Mouse (Mus musculus) spleen, postnatal 0 days (tissue): Measurements from ENCODE around the gene Tmem132a. TPM values are rescaled to one million over a fixed set of nuclear protein-coding genes. Genes with fewer than 3 reads are reported as not detected.

Experiments
- polyA plus RNA-seq: library from polyadenylated mRNA; unstranded; fragments of >200 nt; fragmentation: Nextera tagmentation; extraction: Ambion mirVana; gene quantifications from 2 replicates; pipeline ENCODE4 v1.2.1, GENCODE M21; 2015

Gene Tmem132a
- 6.8 and 8.2 TPM in 2 replicates for polyA plus RNA-seq

GRCm38 (mm10) chr19:10869886-10870527 is at the start of gene Tmem132a:
Gene Tmem132a (minus strand): TSS chr19:10869940.

GRCm38 (mm10) chr19:10895016-10895528 is 25.3 kb upstream of the Tmem132a start, which contains the start of gene Prpf19:
Gene Prpf19 (plus strand): TSS chr19:10895231.

DNA sequence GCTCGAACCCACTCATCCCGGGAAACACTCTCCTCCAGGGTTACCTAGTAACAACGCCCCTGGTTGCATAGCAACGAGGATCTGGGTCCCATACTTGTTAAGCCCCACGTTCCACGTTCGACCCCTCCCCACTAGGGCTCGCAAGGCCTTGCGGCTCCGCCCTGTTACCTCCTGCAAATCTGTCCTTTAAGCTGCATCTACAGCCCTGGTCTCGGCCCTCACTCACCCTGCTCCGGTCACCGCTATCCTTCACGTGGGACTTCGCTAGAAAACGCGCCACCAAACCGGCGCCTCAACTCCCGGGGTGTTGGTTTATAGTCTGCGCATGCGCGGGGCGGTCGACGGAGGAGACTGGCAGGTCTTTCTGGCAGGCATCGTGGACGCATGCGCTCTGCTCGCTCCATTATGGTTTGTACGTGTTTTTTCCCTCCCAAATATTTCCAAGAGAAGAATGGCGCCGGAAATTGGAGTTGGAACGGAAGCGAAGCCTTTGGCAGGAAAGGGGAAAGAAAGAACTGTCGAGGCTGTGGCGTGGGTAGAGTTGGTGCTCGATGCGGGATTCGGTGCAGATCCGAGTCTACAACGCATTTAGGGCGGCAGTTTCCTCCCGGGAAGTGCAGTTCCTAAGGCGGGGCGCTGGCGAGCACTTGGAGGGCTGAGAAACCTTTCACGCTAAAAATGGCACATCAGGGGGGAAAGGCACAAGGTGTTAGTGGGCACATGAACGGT is 11.8 kb upstream of the Tmem132a start, which contains the start of gene Tmem109:
TSS of gene Tmem109 (minus strand) at position 576 of the 729 bp plus-strand sequence.

DNA sequence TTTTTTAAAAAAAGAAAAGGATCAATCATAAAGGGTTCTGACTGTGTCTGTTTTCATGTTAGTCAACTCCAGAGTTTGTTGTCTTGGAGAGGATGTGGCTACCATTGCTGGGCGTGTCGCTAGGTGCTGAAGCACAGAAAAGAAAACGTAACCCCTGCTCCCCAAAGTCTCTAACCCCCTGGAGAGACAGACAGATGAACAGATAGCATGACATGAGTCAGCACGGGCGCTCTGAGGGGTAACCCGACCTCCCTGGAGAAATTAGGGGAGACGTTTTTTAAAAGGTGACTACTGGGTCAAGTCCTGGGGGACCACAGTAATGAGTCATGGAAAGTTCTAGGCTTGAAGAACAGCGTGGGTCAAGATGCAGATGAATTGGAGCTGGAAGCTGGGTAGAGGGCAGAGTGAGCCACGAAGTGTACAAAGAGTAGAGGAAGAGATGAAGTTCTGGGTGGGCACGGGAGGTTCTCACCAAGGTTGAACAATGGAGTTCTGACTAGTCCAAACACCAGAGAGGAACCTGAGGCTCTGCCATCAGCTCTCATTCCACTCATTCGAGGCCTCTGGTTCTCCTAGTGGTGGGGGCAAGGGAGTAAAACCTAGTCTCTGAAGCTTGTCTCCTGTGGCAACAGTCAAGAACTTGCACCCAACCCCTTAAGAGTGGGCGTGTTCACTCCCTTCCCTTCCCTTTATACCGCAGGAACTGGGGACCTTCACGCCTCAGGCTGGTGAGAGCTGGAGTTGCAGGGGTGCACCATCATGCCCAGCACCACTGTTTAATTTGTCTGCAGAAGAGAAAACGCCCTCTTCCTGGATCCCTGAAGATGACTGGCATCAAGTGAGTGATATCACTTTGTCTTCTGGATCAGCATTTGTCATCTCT is 30.5 kb downstream of the Tmem132a start, which contains the start of gene Slc15a3:
TSS of gene Slc15a3 (plus strand) at position 718 of the 883 bp plus-strand sequence.

GRCm38 (mm10) chr19:10829436-10830175 is 40.1 kb downstream of the Tmem132a start, which contains the start of gene Cd6:
Gene Cd6 (minus strand): TSS chr19:10830058.

Other genes with a start within 250 kb of the Tmem132a start
- gene Vwce, start 235.7 kb downstream of the Tmem132a start, polyA plus RNA-seq: 0.35 and 1.0 TPM in 2 replicates
- 0.45 and 1.4 TPM in 2 replicates for gene Pga5, start 191.9 kb downstream of the Tmem132a start, polyA plus RNA-seq
- 14.7 and 15.2 TPM in 2 replicates for gene Vps37c, start 181.2 kb downstream of the Tmem132a start, polyA plus RNA-seq
- gene Cd5, start 130.9 kb downstream of the Tmem132a start, polyA plus RNA-seq: 0.32 and 0.67 TPM in 2 replicates
- 0.29 and 0.40 TPM in 2 replicates for gene Cd6, start 39.9 kb downstream of the Tmem132a start, polyA plus RNA-seq
- gene Slc15a3, start 30.2 kb downstream of the Tmem132a start, polyA plus RNA-seq: 4.9 and 6.8 TPM in 2 replicates
- gene Tmem109, start 12.1 kb upstream of the Tmem132a start, polyA plus RNA-seq: 26.2 and 34.8 TPM in 2 replicates
- 27.0 and 27.9 TPM in 2 replicates for gene Prpf19, start 25.3 kb upstream of the Tmem132a start, polyA plus RNA-seq
- gene Zp1, start 50.7 kb upstream of the Tmem132a start, polyA plus RNA-seq: not detected in 2 replicates
- 0.05 TPM in 1 of 2 replicates, not detected in the other for gene Ptgdr2, start 67.2 kb upstream of the Tmem132a start, polyA plus RNA-seq
- gene Ccdc86, start 79.3 kb upstream of the Tmem132a start, polyA plus RNA-seq: 17.8 and 18.3 TPM in 2 replicates
- not detected in 2 replicates for gene Ms4a10, start 104.7 kb upstream of the Tmem132a start, polyA plus RNA-seq
- gene Ms4a15, start 123.3 kb upstream of the Tmem132a start, polyA plus RNA-seq: not detected in 2 replicates
- gene Ms4a18, start 148.1 kb upstream of the Tmem132a start, polyA plus RNA-seq: not detected in 2 replicates
- 0.35 and 0.46 TPM in 2 replicates for gene Ms4a8a, start 211.2 kb upstream of the Tmem132a start, polyA plus RNA-seq